Mouse (Mus musculus) WW6 (cell line): ENCODE data around the gene Rragb.
"Not testable (repeated sequence)": the region's sequence is repeated elsewhere in the genome, so short reads cannot be mapped to it uniquely, and the experiment has no call there.

ENCODE experiments used
- DNase-seq: peaks from one replicate; pipeline ENCODE4 v3.0.0-alpha.2; 2013; ENCODE audit warnings: low read depth, low spot score

Gene Rragb

DNA sequence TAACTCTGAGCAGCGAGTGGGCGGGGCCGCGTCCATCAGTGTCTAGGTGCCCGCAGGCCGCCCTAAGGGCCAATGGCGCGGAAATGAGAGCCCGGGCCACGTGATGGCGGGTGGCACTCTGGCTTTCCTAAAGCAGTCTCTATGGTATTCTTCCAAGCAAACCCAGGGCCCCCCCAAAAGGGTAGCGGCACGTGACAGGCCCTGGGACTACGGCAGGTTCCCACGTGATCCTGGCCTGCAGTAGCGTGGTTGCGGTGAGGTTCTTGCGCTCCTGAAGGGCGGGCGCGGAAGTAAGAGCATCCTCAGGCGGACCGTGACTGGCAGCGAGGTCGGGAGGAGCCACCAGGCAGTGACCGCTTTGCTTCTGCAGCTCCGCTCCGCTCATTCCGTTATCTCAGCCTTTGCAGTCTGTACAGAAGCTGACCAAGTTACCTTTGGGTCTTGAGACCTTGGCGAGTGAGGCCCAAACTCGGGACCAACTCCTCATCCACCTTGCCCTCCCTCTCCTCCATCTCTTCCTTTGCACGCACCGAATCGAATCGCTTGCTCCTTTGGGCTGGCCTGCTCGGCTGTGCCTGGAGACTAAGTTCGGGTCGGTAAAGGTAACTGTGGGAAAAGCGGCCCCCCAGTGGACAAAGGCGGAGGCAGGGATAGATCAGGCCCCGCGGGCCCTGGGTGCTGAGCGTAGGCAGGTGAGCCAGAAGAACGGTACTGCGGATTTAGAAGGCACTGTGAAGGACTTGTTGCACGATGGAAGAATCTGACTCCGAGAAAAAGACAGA lies at the start of gene Rragb:
Gene Rragb (plus strand): TSS at position 248 of the 782 bp plus-strand sequence.
- peak; percentile 59 for DNase-seq

DNA sequence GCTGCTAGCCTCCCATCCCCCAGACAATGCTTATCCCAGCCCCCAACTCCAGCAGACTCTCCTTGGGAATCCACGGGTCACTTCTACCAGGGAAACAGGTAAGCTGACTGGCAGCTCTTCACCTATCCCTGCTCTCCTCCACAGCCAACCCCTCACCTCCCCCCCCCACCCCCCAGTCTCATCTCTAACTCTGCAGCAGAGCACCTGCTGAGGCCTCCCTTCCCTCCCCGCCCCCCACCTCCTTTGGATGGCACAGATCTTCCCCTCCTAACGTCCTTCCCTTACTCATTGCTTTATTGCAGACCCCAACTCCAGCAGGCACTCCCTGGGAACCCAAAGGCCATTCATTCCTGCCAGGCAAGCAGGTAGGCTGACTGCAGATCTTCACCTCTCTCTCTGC lies 21.3 kb upstream of the Rragb start, which contains the start of gene Foxr2:
Gene Foxr2 (plus strand): TSS at position 301 of the 400 bp plus-strand sequence.
- DNase-seq = no peak

DNA sequence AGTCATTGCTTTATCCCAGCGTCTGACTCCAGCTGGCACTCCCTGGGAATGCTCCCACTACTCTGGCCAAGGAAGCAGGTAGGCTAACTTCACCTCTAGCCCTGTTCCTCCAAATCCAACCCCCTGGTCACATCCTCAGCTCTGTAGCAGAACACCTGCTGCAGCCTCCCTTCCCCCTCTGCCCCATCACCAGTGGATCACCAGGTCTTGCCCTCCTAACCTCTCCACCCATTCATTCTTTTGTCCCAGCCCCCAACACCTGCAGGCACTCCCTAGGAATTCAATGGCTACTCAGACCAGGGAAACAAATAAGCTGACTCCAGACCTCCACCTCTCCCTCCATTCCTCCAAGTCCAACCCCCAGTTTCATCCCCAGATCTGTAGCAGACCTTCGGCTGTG lies 20.8 kb upstream of the Rragb start:
- DNase-seq = peak; percentile 34

DNA sequence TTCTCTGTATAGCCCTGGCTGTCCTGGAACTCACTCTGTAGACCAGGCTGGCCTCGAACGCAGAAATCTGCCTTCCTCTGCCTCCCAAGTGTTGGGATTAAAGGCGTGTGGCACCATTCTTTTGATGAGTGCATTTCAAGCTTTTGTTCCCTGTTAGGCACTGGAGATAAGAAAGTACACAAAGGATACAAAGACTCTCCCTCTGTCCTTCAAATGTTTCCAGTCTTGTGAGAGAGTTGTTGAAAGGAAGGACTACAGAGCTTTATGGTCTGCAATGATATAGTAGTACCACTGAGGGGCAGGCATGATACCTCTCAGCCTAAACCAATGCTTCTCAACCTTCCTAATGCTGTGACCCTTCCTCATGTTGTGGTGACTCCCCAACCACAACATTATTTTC lies 2.9 kb downstream of the Rragb start:
- no peak for DNase-seq

DNA sequence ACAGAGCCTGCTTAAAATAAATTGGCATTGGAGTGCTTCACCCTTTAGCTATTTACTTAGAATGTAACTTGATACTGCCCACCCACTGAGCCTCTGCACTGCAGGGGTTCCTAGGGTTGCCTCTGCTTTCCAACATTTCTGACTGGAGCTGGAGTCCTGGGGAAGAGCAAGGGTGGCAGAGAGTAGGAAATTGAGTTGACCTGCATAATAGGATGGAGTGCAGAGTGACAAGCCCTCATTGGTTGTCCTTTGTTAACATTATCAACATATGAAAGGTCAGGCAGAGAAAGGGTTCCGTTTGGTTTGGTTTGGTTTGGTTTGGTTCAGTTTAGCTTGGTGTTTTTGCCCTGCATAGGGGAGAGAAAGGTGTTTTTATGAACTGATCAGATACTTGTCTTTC lies 12.0 kb downstream of the Rragb start:
- no peak for DNase-seq

DNA sequence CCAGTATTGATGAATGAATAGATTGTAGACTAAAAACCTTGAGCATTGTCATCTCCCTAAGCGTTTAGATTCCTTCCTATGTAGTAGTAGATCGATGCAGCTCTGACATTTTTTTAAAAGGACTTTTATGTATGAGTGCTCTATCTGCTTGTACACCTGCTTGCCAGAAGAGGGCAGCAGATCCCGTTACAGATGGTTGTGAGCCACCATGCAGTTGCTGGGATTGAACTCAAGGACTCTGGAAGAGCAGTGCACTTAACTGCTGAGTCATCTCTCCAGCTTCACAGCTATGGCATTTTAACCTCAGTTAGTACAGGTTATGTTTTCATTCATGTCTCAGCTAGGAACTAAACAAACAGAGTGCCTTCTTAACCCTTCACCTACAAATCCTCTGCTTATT lies 15.5 kb downstream of the Rragb start:
- DNase-seq = no peak

DNA sequence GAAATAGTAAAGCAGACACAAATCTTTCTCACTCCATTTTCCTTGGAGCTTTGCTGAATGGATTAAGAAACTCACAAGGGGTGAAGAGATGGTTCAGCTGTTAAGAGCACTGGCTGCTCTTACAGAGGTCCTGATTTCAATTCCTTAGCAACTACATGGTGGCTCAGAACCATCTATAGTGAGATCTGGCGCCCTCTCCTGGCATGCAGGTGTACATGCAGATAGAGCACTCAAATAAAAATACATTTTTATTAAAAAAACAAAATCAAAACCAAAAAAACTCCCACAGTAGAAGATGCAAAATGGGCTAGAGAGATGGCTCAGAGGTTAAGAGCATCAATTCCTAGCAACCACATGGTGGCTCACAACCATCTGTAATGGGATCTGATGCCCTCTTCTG lies 35.0 kb downstream of the Rragb start:
- no peak for DNase-seq

DNA sequence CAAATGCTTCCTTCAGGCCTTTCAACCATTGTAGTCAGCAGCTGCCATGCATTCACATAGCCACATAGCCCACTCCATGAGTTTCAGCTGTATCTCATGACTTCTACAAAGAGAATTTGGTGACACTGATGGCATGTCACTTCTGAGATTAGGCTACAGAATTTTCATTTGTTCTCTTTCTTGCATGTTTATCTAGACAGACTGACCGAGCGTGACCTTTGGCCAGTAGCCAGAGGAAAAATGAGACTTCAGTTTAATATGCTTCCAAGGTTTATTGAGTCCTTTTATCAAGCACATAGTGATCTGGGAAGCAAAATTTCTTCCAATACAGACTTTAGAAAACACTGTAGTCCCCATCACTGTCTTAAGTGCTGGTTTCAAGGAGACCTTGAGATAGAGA lies 42.4 kb downstream of the Rragb start:
- no peak for DNase-seq

DNA sequence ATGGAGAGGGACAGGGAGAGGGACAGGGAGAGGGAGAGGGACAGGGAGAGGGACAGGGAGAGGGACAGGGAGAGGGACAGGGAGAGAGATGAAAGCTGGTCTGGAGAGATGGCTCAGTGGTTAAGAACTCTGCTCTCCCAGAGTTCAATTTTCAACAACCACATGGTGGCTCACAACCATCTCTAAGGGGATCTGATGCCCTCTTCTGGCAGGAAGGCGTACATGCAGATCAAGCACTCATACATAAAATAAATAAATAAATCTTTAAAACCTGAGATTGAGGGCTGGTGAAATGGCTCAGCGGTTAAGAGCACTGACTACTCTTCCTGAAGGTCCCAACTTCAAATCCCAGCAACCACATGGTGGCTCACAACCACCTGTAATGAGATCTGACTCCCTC lies 59.4 kb downstream of the Rragb start:
- not testable (repeated sequence) for DNase-seq

DNA sequence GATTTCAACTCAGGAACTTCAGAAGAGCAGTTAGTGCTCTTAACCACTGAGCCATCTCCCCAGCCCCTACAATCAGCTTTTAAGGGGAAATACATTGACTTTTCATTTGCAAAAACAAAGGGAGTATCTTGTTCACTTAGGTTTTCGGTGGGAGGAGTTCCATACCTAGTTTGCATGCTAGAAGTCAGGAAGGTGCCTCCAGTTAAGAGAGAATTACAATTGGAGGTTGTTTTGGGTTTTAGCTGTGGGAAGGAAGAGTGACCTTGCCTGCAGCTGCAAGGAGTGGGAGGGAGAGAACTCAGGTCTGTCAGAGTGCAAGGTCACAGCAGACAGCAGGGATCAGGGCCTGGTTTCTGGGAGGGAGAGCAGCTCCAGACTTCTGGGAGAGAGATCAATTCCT lies 71.3 kb downstream of the Rragb start:
- DNase-seq = peak; percentile 11
